Mouse (Mus musculus) heart, adult 9 months (tissue): ENCODE results near the gene Rad51c.
"Not testable (repeated sequence)": the region's sequence is repeated elsewhere in the genome, so short reads cannot be mapped to it uniquely, and the experiment has no call there.

Experiments used
- DNase-seq, 2 experiments: peaks; one replicate each; pipeline ENCODE4 v3.0.0; 2022; ENCODE audit warnings: low spot score in 2 of 2

Gene Rad51c

GRCm38 (mm10) chr11:87432933-87433669 is 28.3 kb upstream of the Rad51c start:
- DNase-seq = no peak

GRCm38 (mm10) chr11:87432447-87432846 is 27.7 kb upstream of the Rad51c start:
- DNase-seq = no peak

GRCm38 (mm10) chr11:87431813-87432212 is 27.1 kb upstream of the Rad51c start:
- not testable (repeated sequence) for DNase-seq

- no peak for DNase-seq
These were observed 25.6 kb upstream of the Rad51c start for GRCm38 (mm10) chr11:87430374-87430773.

GRCm38 (mm10) chr11:87429363-87429762 is 24.6 kb upstream of the Rad51c start:
- DNase-seq = no peak

GRCm38 (mm10) chr11:87428051-87428673 is 23.4 kb upstream of the Rad51c start:
- no peak for DNase-seq

GRCm38 (mm10) chr11:87427273-87428050 is 22.7 kb upstream of the Rad51c start:
- DNase-seq = no peak

GRCm38 (mm10) chr11:87426450-87427250 is 21.9 kb upstream of the Rad51c start:
- peak; percentile 87 to 92 for DNase-seq

- DNase-seq = no peak
These were observed 21.3 kb upstream of the Rad51c start for GRCm38 (mm10) chr11:87426121-87426449.

- no peak for DNase-seq
These were observed 19.0 kb upstream of the Rad51c start for GRCm38 (mm10) chr11:87423551-87424325.

GRCm38 (mm10) chr11:87422511-87423340 is 18.0 kb upstream of the Rad51c start:
- peak; percentile 89 to 92 for DNase-seq

- DNase-seq = no peak
These were observed 17.0 kb upstream of the Rad51c start for GRCm38 (mm10) chr11:87421760-87422201.

GRCm38 (mm10) chr11:87420861-87421260 is 16.1 kb upstream of the Rad51c start:
- DNase-seq = no peak

GRCm38 (mm10) chr11:87416120-87416519 is 11.4 kb upstream of the Rad51c start:
- no peak for DNase-seq

GRCm38 (mm10) chr11:87413412-87413811 is 8.7 kb upstream of the Rad51c start:
- not testable (repeated sequence) for DNase-seq

GRCm38 (mm10) chr11:87404111-87404853 is 472 bp downstream of the Rad51c start:
- peak; percentile 90 to 96 for DNase-seq

- no peak for DNase-seq
These were observed 6.4 kb downstream of the Rad51c start for GRCm38 (mm10) chr11:87398402-87398801.

- DNase-seq = peak in 1 of 2 experiments; percentile 7
These were observed 10.9 kb downstream of the Rad51c start for GRCm38 (mm10) chr11:87393855-87394254.

GRCm38 (mm10) chr11:87385676-87386075 is 19.1 kb downstream of the Rad51c start:
- no peak for DNase-seq
